Mouse (Mus musculus): ENCODE data around the gene Slc28a2. TPM values are rescaled to one million over a fixed set of nuclear protein-coding genes. Genes with fewer than 3 reads are reported as not detected.
"Not testable (repeated sequence)": the region's sequence is repeated elsewhere in the genome, so short reads cannot be mapped to it uniquely, and the experiment has no call there.

Slc28a2 gene
- total RNA-seq, 2 experiments from 2014 or later = 0.10 to 0.13 TPM

- peak; percentile 81 to 87 for DNase-seq (ENCODE audit: low spot score in 2 of 2)
These were observed 41.2 kb downstream of the Slc28a2 start for GRCm38 (mm10) chr2:122467351-122468013.

GRCm38 (mm10) chr2:122469221-122469620 is 42.9 kb downstream of the Slc28a2 start:
- no peak for DNase-seq (ENCODE audit: low spot score in 2 of 2)

- DNase-seq (ENCODE audit: low spot score in 2 of 2) = no peak
These were observed 50.3 kb downstream of the Slc28a2 start for GRCm38 (mm10) chr2:122476585-122476984.

GRCm38 (mm10) chr2:122483787-122484186 is 57.5 kb downstream of the Slc28a2 start:
- DNase-seq (ENCODE audit: low spot score in 2 of 2) = not testable (repeated sequence)

- no peak for DNase-seq (ENCODE audit: low spot score in 2 of 2)
These were observed 58.4 kb downstream of the Slc28a2 start, which contains the start of gene Gm14085 for GRCm38 (mm10) chr2:122484641-122485040. Gene Gm14085 (plus strand): TSS chr2:122484941.

GRCm38 (mm10) chr2:122485654-122486053 is 59.4 kb downstream of the Slc28a2 start:
- DNase-seq (ENCODE audit: low spot score in 2 of 2) = not testable (repeated sequence)

- DNase-seq (ENCODE audit: low spot score in 2 of 2) = not testable (repeated sequence)
These were observed 59.8 kb downstream of the Slc28a2 start for GRCm38 (mm10) chr2:122486122-122486521.

- no peak for DNase-seq (ENCODE audit: low spot score in 2 of 2)
These were observed 60.4 kb downstream of the Slc28a2 start for GRCm38 (mm10) chr2:122486674-122487073.

Other genes starting within 250 kb of the Slc28a2 start
- gene Patl2, start 240.3 kb upstream of the Slc28a2 start, total RNA-seq (2021) = not detected
- not detected for gene Terb2, start 240.2 kb upstream of the Slc28a2 start, total RNA-seq (2021)
- gene Sord, start 191.7 kb upstream of the Slc28a2 start, total RNA-seq (2021) = 10 to 100 TPM; 20.2 to 20.9 TPM
- gene Duox2, start 128.0 kb upstream of the Slc28a2 start, total RNA-seq (2021) = under 1 TPM in 1 of 2 experiments, not detected in 1; 0.07 TPM
- not detected for gene Duoxa2, start 127.6 kb upstream of the Slc28a2 start, total RNA-seq (2021)
- under 1 TPM in 1 of 2 experiments, not detected in 1; 0.33 TPM for gene Duoxa1, start 112.7 kb upstream of the Slc28a2 start, total RNA-seq (2021)
- gene Duox1, start 110.8 kb upstream of the Slc28a2 start, total RNA-seq (2021) = not detected
- gene Shf, start 57.3 kb upstream of the Slc28a2 start, total RNA-seq (2021) = 10 to 100 TPM; 58.8 to 61.2 TPM
- not detected for gene Gm14085, start 58.5 kb downstream of the Slc28a2 start, total RNA-seq (2021)
- 10 to 100 TPM; 85.0 TPM for gene Gatm, start 184.8 kb downstream of the Slc28a2 start, total RNA-seq (2021)
- under 1 TPM in 1 of 2 experiments, not detected in 1; 0.59 TPM for gene AA467197, start 210.5 kb downstream of the Slc28a2 start, total RNA-seq (2021)

Measured in layer of hippocampus, adult 18-20 months (tissue).